Mouse (Mus musculus) monocyte, adult 5-6 weeks (primary cell): ENCODE measurements around the gene Asz1. TPM values are rescaled to one million over a fixed set of nuclear protein-coding genes. Genes with fewer than 3 reads are reported as not detected.

ENCODE experiments used
- ATAC-seq: fragments of 153-309, 156-312 bp; replicated peaks from 2 replicates; pipeline ENCODE4 v1.8.0; 2017; ENCODE audit warnings: mild to moderate bottlenecking; ENCODE audit not compliant: low TSS enrichment, insufficient number of reproducible peaks, severe bottlenecking, poor library complexity, low FRiP score
- total RNA-seq: library from RNA; stranded (forward); fragments of 200-1000, 200-491, 200-594 nt; gene quantifications from 3 replicates; pipeline ENCODE4 v1.2.3, GENCODE M21; 2017

Asz1 gene
- not detected in 3 replicates for total RNA-seq

- ATAC-seq: no peak
Observed at GRCm38 (mm10) chr6:18108934-18109333, at the start of gene Asz1. TSS of gene Asz1 (minus strand) at chr6:18109061.

DNA sequence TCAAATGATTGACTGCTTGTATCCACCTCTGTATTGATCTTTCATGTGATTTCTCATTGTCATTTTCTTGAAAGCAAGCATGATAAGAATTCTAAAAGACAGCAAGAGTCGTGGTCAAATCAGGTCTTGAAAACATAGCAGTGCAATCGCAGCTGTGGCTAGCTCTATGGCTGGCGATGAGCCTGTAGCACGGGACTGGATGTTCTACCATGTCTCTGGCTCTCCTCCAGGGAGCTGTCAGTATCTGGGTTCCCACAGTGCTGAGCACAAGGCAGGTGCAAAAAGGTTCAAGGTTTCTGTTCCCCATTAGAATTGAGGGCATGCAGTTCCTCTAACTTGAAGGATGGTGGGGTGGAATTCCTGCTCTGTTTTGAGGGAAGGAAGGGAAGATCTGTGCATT is 44.2 kb upstream of the Asz1 start:
- no peak for ATAC-seq

DNA sequence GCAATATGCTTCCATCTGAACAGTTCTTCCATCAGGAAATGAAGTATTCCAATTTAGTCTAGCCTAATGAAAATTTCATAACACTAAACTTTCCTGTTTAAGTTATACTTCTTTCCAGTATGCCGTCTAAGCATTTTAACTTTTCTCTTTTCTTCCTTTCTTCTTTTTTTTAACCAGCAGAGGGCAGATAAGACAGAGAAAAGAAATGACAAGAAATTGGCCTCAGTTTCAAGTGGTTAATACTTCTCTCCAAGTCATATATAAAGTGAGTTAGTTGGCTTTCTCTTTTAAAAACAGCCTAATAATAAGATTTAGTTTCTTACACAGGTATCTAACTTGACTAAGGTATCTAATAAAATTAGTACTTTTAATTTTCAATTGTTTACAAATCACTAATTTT is 26.4 kb upstream of the Asz1 start:
- ATAC-seq: no peak

DNA sequence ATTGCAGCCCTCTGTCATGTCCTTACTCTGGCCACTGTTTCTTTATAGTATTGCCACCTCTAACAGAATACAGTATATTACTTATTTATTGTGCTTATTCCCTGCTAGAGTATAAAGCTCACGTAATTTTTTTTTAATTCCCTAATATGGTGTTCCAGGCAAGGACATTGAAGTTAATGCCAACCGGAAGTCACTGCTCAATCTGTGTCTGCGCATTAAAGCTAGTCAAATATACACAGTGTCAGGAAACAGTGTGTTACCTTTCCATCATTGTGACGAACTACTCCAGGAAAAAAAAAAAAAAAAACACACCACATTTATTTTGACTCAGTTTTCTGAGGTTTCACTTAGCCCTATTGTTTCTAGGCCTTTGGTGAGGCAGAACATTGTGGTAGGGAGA is 19.2 kb upstream of the Asz1 start:
- ATAC-seq: no peak

GRCm38 (mm10) chr6:18127206-18127983 is 18.5 kb upstream of the Asz1 start:
- ATAC-seq: no peak

DNA sequence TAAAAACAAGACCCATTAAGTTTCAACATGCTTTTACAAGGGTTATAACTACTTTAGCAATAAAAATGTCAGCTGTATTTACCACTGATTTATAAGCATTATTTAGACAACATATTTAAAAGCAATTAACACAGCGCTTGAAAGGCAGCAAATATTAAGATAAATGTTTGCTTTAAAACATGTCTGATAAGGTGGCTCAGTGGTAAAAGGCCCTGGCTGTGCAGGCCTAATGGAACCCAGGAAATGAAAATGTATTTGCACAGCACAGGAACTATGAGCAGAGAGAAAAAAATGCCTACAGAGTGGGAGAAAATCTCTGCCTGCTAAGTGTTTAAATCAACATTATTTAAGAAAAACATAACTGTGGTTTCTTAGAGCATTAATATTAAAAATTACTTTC is 12.0 kb downstream of the Asz1 start:
- ATAC-seq: no peak

- no peak for ATAC-seq
Observed at GRCm38 (mm10) chr6:18089098-18089497, 19.8 kb downstream of the Asz1 start.

DNA sequence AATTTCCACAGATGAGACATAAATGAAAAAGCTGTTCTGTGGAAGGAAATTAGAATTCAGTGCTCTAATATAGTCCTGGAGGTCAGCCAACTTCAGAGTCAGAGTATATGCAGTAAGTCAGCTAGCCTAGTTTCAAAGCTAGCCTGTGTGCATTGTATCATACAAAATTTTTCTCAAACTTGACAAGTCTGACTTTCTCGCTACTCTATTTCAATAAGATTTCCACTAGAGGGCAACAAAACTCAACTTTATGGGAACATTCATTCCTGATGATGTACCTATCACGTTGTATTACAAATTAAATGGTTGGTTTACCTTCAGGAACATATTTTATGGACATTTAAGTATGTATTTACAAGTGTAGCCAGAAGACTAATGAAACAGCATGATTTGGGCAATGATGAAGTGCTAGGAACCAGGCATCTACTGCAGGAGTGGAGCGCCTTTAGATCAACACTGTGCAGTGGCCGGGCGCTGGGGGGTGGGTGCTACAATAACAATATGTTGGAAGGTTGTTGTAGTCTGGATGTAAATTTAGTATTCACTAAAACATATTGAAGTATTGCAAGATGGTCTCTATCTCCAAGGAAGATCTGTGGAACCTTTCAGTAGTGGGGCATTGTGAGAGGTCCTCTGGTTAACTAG is 21.6 kb downstream of the Asz1 start:
- ATAC-seq: no peak

GRCm38 (mm10) chr6:18078615-18079014 is 30.2 kb downstream of the Asz1 start:
- ATAC-seq: no peak

- ATAC-seq: no peak
Observed at GRCm38 (mm10) chr6:18076986-18077385, 31.9 kb downstream of the Asz1 start.

DNA sequence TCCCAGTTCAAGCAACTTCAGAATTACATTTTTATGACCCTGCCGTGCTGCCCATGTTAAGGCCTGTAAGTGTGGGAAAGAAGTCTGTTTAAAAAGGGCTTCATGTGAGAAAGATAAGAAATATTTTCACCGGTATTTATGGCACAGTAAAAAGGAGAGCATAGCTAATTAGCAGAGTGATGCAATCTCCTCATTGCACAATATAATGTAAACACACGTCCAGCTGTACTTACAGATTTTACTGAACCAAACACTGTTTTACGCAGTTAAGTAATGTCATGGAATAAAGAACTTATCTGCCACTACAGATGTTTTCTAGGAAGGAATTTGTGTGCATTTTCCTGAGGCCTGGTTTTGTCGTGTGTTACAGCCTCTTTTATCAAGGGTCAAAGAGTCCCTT is 32.3 kb downstream of the Asz1 start:
- ATAC-seq: no peak

DNA sequence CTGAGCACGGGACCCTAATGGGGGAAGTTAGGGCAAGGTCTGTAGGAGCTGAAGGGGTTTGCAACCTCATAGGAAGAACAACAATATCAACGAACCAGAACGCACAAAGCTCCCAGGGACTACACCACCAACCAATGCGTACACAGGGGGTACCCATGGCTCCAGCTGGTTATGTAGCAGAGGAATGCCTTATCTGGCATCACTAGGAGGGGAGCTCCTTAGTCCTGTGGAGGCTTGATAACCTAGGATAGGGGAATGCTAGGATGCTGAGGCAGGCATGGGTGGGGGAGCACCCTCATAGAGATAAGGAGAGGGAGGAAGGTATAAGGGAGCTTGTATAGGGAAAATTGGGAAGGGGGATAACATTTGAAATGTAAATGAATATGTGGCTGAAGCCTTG is 51.0 kb downstream of the Asz1 start:
- no peak for ATAC-seq

DNA sequence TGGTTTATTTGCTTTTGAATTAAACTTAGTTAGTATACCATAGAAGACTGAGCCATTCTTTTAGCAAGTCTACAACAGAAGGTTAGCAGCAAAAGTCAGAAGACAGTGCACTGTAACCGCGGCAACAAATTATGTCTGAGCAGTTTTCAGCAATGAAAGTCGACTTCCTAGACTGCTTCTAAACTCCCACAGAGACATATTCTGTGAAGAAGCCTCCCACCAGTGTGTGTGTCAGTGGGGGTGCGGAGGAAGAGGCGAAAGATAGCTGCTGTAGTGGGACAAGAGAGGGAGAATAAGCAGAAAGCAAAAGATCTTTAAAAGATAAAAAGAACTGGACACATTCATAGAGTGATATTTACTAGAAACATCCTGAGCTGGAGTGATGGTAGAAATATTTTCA is 57.2 kb downstream of the Asz1 start:
- no peak for ATAC-seq

DNA sequence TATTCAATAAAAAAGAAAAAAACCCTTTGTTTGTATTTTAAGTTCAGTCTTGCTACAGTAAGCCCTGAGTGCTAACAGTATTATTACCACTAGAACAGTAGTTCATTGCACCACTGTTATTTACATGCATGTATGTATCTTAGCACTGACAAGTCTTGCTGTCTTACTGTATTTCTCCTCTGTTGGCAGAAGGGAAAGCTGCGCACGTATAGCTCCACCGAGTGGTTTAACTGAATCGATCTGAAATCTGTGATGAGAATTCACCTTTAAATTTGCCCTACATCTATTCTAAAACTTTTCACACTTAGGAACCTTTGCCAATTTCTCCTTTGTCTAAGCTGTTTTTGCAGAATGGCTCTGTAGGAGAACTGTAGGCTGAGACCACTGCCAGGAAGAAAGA is 64.6 kb downstream of the Asz1 start:
- no peak for ATAC-seq

DNA sequence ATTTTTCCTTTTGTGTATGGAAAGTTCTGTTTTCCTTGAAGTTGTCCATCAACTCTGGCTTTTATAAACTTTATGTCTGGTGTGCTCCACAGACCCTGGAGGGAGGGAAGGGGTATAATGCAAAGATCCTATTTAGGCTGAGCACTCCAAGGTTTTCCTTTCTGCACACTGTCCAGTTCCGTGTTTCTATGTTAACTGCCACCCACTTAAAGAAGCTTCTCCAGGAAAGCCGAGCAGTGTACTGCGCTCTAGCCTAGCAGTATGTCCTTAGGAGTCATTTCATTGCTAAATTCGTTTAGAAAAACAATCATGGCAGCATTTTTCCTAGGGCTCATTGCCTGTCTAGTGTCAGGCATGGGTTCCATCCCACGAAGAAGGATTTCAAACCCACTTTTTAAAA is 65.7 kb downstream of the Asz1 start:
- no peak for ATAC-seq

GRCm38 (mm10) chr6:18032271-18032670 is 76.6 kb downstream of the Asz1 start:
- no peak for ATAC-seq

DNA sequence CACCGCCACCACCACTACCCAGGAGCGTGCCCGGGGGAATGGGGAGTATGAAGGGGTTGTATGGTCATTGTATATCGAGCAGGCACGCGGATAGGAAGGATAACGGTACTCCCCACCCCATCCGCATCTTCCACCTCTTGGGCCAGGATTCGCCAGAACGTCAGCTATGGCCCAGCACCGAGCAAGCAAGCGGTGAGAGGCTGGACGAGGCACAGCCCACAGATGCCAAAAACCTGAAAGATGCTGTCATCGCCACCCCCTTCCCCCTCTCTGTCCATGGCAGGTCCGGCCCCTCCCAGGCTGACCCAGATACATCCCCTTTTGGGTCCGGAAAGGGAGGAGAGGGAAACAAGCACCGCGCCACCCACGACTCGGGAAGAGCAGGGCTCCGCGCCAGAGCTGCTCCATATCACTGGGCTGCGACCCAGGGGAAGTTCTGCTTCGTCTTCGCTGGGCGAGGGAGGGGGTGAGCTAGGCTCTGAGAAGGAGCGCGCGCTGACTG is 77.3 kb downstream of the Asz1 start:
- no peak for ATAC-seq

DNA sequence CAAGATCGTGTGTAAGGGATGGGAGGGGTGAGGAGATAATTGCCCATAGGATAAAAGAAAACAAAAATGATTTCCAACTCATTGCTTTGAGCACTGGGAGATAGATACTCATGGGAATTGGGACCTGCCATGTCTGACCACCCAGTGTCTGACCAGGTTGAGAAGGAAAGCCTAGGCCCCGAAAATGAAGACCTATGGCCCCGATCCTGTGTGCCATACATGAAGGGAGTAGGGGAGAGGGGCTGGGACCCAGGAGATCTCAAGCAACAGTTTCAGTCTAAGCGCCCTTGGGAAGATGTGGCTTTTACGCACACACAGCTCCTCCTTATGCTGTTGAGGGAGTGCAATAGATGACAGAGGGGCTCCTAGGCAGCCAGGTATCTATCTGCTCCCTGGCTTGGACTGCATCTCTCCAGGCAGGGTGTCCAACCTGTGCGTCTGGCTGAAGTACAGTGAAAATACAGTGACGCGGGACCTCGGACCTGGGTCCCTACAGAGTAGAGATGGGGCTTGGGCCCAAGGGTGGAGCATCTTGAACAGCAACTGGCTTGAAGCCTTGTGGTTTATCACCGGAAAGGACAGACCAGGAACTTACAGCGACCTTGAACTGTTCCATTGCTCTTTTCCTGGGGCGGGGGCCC is 77.9 kb downstream of the Asz1 start:
- no peak for ATAC-seq

GRCm38 (mm10) chr6:18029746-18030656 is 78.9 kb downstream of the Asz1 start, which contains the start of gene Wnt2:
TSS of gene Wnt2 (minus strand) at chr6:18030585.
- no peak for ATAC-seq
